In the genomic region with DNA sequence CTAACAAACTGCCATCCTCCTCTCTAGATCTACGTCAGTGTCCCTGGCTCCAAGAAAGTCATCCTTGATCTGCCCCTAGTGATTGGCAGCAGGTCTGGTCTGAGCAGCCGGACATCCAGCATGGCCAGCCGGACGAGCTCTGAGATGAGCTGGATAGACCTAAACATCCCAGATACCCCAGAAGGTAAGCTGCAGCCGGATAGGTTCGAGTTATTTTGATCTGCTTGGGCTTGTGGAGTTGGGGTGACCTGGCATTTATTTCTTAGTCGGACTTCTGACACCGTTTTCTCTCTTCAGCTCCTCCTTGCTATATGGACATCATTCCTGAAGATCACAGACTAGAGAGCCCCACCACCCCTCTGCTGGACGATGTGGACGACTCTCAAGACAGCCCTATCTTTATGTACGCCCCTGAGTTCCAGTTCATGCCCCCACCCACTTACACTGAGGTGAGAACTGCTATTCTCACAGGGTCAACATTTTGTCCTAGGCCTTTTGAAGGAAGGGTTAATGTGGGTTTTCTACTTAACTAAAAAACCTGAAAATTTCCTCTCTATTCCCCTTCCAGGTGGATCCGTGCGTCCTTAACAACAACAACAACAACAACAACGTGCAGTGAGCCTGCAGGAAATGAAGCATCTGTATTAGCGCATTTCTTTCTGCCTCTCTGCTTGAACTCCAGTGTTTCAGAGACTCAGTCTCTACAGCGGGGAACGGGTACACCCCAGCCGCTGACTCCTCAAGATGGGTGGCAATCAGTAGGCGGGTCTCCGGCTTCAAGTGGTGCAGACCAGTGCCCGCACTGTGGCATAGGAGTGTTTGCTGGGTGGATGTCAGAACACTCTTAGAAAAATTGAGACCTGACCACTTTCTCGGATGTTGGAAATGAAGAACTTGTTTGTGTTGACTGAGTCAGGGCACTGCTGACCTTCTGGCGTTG, we compare ENCODE assay signal across 7 mouse cellular contexts. TPM values are rescaled to one million over a fixed set of nuclear protein-coding genes. Genes with fewer than 3 reads are reported as not detected.
DNase-seq lines count a peak whose midpoint lies in the region; ATAC-seq and TF ChIP-seq lines count a peak whose summit lies in the region.

No protein-coding gene starts in this region.

- DNase-seq in heart, postnatal 0 days (ENCODE audit: low spot score): no peak
- DNase-seq in cerebellum, postnatal 14 days: no peak
- DNase-seq in thymus, postnatal 0 days (ENCODE audit: low spot score): no peak

- peaks cover 35% of the 10 kb centered on the region for H3K36me3 ChIP-seq in E14TG2a.4 (ENCODE audit: insufficient read depth, low read length)
- H3K36me3 ChIP-seq in heart, postnatal 0 days (replicated peaks; ENCODE audit: control insufficient read depth, insufficient read depth, low read length): peaks cover 30% of the 10 kb centered on the region
- H3K36me3 ChIP-seq in limb, embryonic 15.5 days: peaks cover 23% of the 10 kb centered on the region
- H3K36me3 ChIP-seq in stomach, embryonic 15.5 days: peaks cover 20% of the 10 kb centered on the region

- H3K27me3 ChIP-seq in E14TG2a.4 (ENCODE audit: insufficient read depth, low read length): no peaks in the 10 kb centered on the region
- no peaks in the 10 kb centered on the region for H3K27me3 ChIP-seq in heart, postnatal 0 days (ENCODE audit: control insufficient read depth, insufficient read depth, low read length)
- no peaks in the 10 kb centered on the region for H3K27me3 ChIP-seq in limb, embryonic 15.5 days
- H3K27me3 ChIP-seq in stomach, embryonic 15.5 days (replicated peaks): no peaks in the 10 kb centered on the region

- H3K4me1 ChIP-seq in E14TG2a.4 (replicated peaks; ENCODE audit: low read depth, low read length): peaks cover 75% of the 10 kb centered on the region
- H3K4me1 ChIP-seq in bone marrow macrophage, adult 2 months (ENCODE audit: control insufficient read depth, insufficient read depth, low read length): peaks cover 21% of the 10 kb centered on the region
- H3K4me1 ChIP-seq in heart, postnatal 0 days (ENCODE audit: control insufficient read depth, insufficient read depth): peaks cover 23% of the 10 kb centered on the region
- peaks cover 57% of the 10 kb centered on the region for H3K4me1 ChIP-seq in limb, embryonic 15.5 days
- H3K4me1 ChIP-seq in stomach, embryonic 15.5 days: peaks cover 43% of the 10 kb centered on the region

- no peak for TF ChIP-seq POLR2A in bone marrow macrophage, adult 2 months (IDR thresholded peaks at IDR 0.05; ENCODE audit: borderline replicate concordance, low read depth, low read length)

- 13% methylated on average over 23 of the region's 23 CpGs for WGBS in heart, postnatal 0 days
- 81% methylated on average over 23 of the region's 23 CpGs for WGBS in limb, embryonic 15.5 days
- WGBS in stomach, embryonic 15.5 days: 68% methylated on average over 23 of the region's 23 CpGs

- TF ChIP-seq EP300 in heart, postnatal 0 days (IDR thresholded peaks at IDR 0.05; ENCODE audit: low read depth): peak; percentile 79; the same call in 1 of the 2 replicates

- no peak for TF ChIP-seq CTCF in E14TG2a.4 (conservative IDR thresholded peaks at IDR 0.05; ENCODE audit: low read length)
- TF ChIP-seq CTCF in bone marrow macrophage, adult 2 months (IDR thresholded peaks at IDR 0.05; ENCODE audit: low read depth, low read length): no peak
- TF ChIP-seq CTCF in heart, postnatal 0 days (IDR thresholded peaks at IDR 0.05; ENCODE audit: low read depth): no peak

- no peaks in the 10 kb centered on the region for H3K9me3 ChIP-seq in E14TG2a.4 (ENCODE audit: low read length)
- H3K9me3 ChIP-seq in heart, postnatal 0 days (replicated peaks; ENCODE audit: control insufficient read depth, low read length): no peaks in the 10 kb centered on the region
- H3K9me3 ChIP-seq in limb, embryonic 15.5 days: no peaks in the 10 kb centered on the region
- H3K9me3 ChIP-seq in stomach, embryonic 15.5 days: no peaks in the 10 kb centered on the region

- H3K9ac ChIP-seq in heart, postnatal 0 days (replicated peaks; ENCODE audit: low read depth, low read length): peak overlapping the region; percentile 96
- peak overlapping the region; percentile 3; the same call in 1 of the 2 replicates for H3K9ac ChIP-seq in limb, embryonic 15.5 days
- H3K9ac ChIP-seq in stomach, embryonic 15.5 days: peak overlapping the region; percentile 5; the same call in 1 of the 2 replicates

- peak overlapping the region; percentile 93 for H3K4me3 ChIP-seq in E14TG2a.4 (replicated peaks; ENCODE audit: low read length)
- peak overlapping the region; percentile 85 for H3K4me3 ChIP-seq in bone marrow macrophage, adult 2 months (ENCODE audit: insufficient read depth, low read length)
- peak overlapping the region; percentile 73 for H3K4me3 ChIP-seq in heart, postnatal 0 days (ENCODE audit: low read depth, low read length)
- H3K4me3 ChIP-seq in limb, embryonic 15.5 days: peak overlapping the region; percentile 59
- H3K4me3 ChIP-seq in stomach, embryonic 15.5 days (replicated peaks): peak overlapping the region; percentile 65

- peak overlapping the region; percentile 100 for H3K27ac ChIP-seq in bone marrow macrophage, adult 2 months (ENCODE audit: insufficient read depth, low read depth, low read length)
- H3K27ac ChIP-seq in heart, postnatal 0 days (ENCODE audit: low read depth): peak overlapping the region; percentile 96
- H3K27ac ChIP-seq in limb, embryonic 15.5 days: peak overlapping the region; percentile 38; the same call in 1 of the 2 replicates
- H3K27ac ChIP-seq in stomach, embryonic 15.5 days: peak overlapping the region; percentile 58

- no peak for ATAC-seq in heart, postnatal 0 days (ENCODE audit: insufficient read depth, low read depth)
- ATAC-seq in limb, embryonic 15.5 days (ENCODE audit: insufficient number of reproducible peaks, low FRiP score, low TSS enrichment, low read depth): no peak
- ATAC-seq in stomach, embryonic 15.5 days (ENCODE audit: insufficient read depth, low FRiP score, low read depth): no peak

- peak overlapping the region; percentile 84 for H3K4me2 ChIP-seq in heart, postnatal 0 days (ENCODE audit: low read depth, low read length)
- peak overlapping the region; percentile 67 for H3K4me2 ChIP-seq in limb, embryonic 15.5 days
- peak overlapping the region; percentile 60 for H3K4me2 ChIP-seq in stomach, embryonic 15.5 days

RNA-seq across cellular contexts. Expression of a gene that starts 2.4 kb away (rescaled TPM):
- 868 and 944 TPM in 2 replicates for polyA plus RNA-seq in bone marrow macrophage, adult 2 months (2012; ENCODE audit: insufficient read depth, insufficient read length, missing spikeins)
- total RNA-seq in heart, postnatal 0 days (2014; rRNA removed; ENCODE audit: low replicate concordance): 1,058 and 1,196 TPM in 2 replicates
- polyA plus RNA-seq in heart, postnatal 0 days (2015; fragmentation: Nextera tagmentation; extraction: Ambion mirVana): 332 and 600 TPM in 2 replicates
- polyA plus RNA-seq in limb, embryonic 15.5 days (2015; fragmentation: Nextera tagmentation; extraction: Ambion mirVana): 151 and 157 TPM in 2 replicates
- polyA plus RNA-seq in stomach, embryonic 15.5 days (2015; fragmentation: Nextera tagmentation; extraction: Ambion mirVana): 140 and 159 TPM in 2 replicates
- polyA plus RNA-seq in thymus, postnatal 0 days (2015; fragmentation: Nextera tagmentation; extraction: Ambion mirVana): 260 TPM in 2 replicates

RNA-seq across cellular contexts. Expression of a gene that starts 16.6 kb away (rescaled TPM):
- not detected in 2 replicates for polyA plus RNA-seq in bone marrow macrophage, adult 2 months (2012; ENCODE audit: insufficient read depth, insufficient read length, missing spikeins)
- total RNA-seq in heart, postnatal 0 days (2014; rRNA removed; ENCODE audit: low replicate concordance): not detected in 2 replicates
- 1.1 and 1.2 TPM in 2 replicates for polyA plus RNA-seq in heart, postnatal 0 days (2015; fragmentation: Nextera tagmentation; extraction: Ambion mirVana)
- 0.82 and 1.2 TPM in 2 replicates for polyA plus RNA-seq in limb, embryonic 15.5 days (2015; fragmentation: Nextera tagmentation; extraction: Ambion mirVana)
- polyA plus RNA-seq in stomach, embryonic 15.5 days (2015; fragmentation: Nextera tagmentation; extraction: Ambion mirVana): 1.6 and 1.8 TPM in 2 replicates
- polyA plus RNA-seq in thymus, postnatal 0 days (2015; fragmentation: Nextera tagmentation; extraction: Ambion mirVana): 0.42 and 0.46 TPM in 2 replicates

RNA-seq across cellular contexts. Expression of a gene that starts 33.8 kb away (rescaled TPM):
- polyA plus RNA-seq in bone marrow macrophage, adult 2 months (2012; ENCODE audit: insufficient read depth, insufficient read length, missing spikeins): 111 and 129 TPM in 2 replicates
- total RNA-seq in heart, postnatal 0 days (2014; rRNA removed; ENCODE audit: low replicate concordance): 10.3 and 13.1 TPM in 2 replicates
- 37.1 and 38.7 TPM in 2 replicates for polyA plus RNA-seq in heart, postnatal 0 days (2015; fragmentation: Nextera tagmentation; extraction: Ambion mirVana)
- 38.9 and 42.0 TPM in 2 replicates for polyA plus RNA-seq in limb, embryonic 15.5 days (2015; fragmentation: Nextera tagmentation; extraction: Ambion mirVana)
- polyA plus RNA-seq in stomach, embryonic 15.5 days (2015; fragmentation: Nextera tagmentation; extraction: Ambion mirVana): 35.3 and 37.3 TPM in 2 replicates
- polyA plus RNA-seq in thymus, postnatal 0 days (2015; fragmentation: Nextera tagmentation; extraction: Ambion mirVana): 25.8 and 28.8 TPM in 2 replicates

RNA-seq across cellular contexts. Expression of a gene that starts 35.2 kb away (rescaled TPM):
- not detected in 2 replicates for polyA plus RNA-seq in bone marrow macrophage, adult 2 months (2012; ENCODE audit: insufficient read depth, insufficient read length, missing spikeins)
- 68.1 and 81.3 TPM in 2 replicates for total RNA-seq in heart, postnatal 0 days (2014; rRNA removed; ENCODE audit: low replicate concordance)
- polyA plus RNA-seq in heart, postnatal 0 days (2015; fragmentation: Nextera tagmentation; extraction: Ambion mirVana): 24.7 and 25.9 TPM in 2 replicates
- polyA plus RNA-seq in limb, embryonic 15.5 days (2015; fragmentation: Nextera tagmentation; extraction: Ambion mirVana): 8.7 and 18.4 TPM in 2 replicates
- polyA plus RNA-seq in stomach, embryonic 15.5 days (2015; fragmentation: Nextera tagmentation; extraction: Ambion mirVana): 0.72 and 0.78 TPM in 2 replicates
- 0.13 and 0.18 TPM in 2 replicates for polyA plus RNA-seq in thymus, postnatal 0 days (2015; fragmentation: Nextera tagmentation; extraction: Ambion mirVana)

RNA-seq across cellular contexts. Expression of a gene that starts 36.3 kb away (rescaled TPM):
- polyA plus RNA-seq in bone marrow macrophage, adult 2 months (2012; ENCODE audit: insufficient read depth, insufficient read length, missing spikeins): 0.28 TPM in 1 of 2 replicates, not detected in the other
- total RNA-seq in heart, postnatal 0 days (2014; rRNA removed; ENCODE audit: low replicate concordance): 1.2 and 5.3 TPM in 2 replicates
- polyA plus RNA-seq in heart, postnatal 0 days (2015; fragmentation: Nextera tagmentation; extraction: Ambion mirVana): 6.0 and 6.8 TPM in 2 replicates
- polyA plus RNA-seq in limb, embryonic 15.5 days (2015; fragmentation: Nextera tagmentation; extraction: Ambion mirVana): 1.9 and 2.7 TPM in 2 replicates
- polyA plus RNA-seq in stomach, embryonic 15.5 days (2015; fragmentation: Nextera tagmentation; extraction: Ambion mirVana): 2.2 and 2.5 TPM in 2 replicates
- 0.07 and 0.09 TPM in 2 replicates for polyA plus RNA-seq in thymus, postnatal 0 days (2015; fragmentation: Nextera tagmentation; extraction: Ambion mirVana)

Comparison
In these comparisons a context has a peak if more than half of its experiments do, and no peak if none do; other contexts are left out.
1. H3K27ac ChIP-seq: peak in every context shown above with its lines; median percentile 100 in bone marrow macrophage, adult 2 months; 96 in heart, postnatal 0 days; 58 in stomach, embryonic 15.5 days; 38 in limb, embryonic 15.5 days.
2. H3K9ac ChIP-seq: peak in every context shown above with its lines; median percentile 96 in heart, postnatal 0 days; 5 in stomach, embryonic 15.5 days; 3 in limb, embryonic 15.5 days.